Mouse (Mus musculus): ENCODE data around the gene Cdh18.

DNA sequence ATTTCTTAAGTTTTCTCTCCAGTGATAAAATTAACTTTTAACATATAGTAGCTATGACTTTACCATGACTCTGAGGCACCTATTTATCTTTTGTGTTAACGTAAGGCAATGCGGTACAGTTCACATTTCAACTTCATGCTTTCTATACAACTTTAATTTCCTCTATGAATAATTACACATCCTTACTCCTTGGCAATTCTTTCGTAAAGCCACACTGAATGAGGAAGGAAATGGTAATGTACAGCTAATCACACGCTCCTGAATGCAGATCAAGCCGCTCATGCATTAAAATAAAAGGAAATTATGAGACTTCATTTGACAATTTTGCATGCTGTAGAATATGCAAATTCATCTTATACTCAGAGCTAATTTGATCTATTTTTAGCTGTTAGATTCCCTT is 467.9 kb downstream of the Cdh18 start:
- TF ChIP-seq FLI1 (IDR thresholded peaks at IDR 0.05; ENCODE audit: low read length) (no peak), GATA1 (IDR thresholded peaks at IDR 0.05; ENCODE audit: borderline replicate concordance, low read length) (no peak)

All from megakaryocyte, embryonic 14.5 days (primary cell).